Mouse (Mus musculus): ENCODE measurements around the gene Nt5c3. TPM values are rescaled to one million over a fixed set of nuclear protein-coding genes. Genes with fewer than 3 reads are reported as not detected.

The Nt5c3 gene
- total RNA-seq, 1 experiment, result 15.6 TPM

DNA sequence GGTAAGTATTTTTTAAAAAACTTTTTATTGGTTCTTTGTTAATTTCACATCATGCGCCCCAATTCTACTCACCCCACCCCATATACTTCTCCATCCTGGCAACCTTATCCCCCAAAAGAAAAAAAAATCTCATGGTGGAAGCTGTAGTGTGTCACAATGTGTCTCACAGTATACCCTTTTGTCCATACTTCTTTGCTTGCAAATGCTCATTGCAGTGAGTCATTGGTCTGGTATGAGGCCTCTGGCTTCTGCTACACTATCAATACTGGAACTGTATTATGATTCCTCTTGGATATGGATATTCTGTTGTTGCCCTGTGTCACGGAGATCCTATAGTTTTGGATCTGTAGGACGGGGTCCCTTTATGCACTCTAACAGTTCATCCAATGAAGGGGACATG, 74.8 kb downstream of the Nt5c3 start:
- Histone ChIP-seq H3K9me3 (ENCODE audit: control insufficient read depth, insufficient read depth, low read depth, low read length) (no peaks in the 10 kb centered on the region), H3K27ac (ENCODE audit: insufficient read depth, low read depth, low read length, poor library complexity, severe bottlenecking) (no peak overlapping the region), H3K4me3 (ENCODE audit: insufficient read depth in 1 of 2, low read depth in 1 of 2, low read length in 2 of 2, poor library complexity in 1 of 2, severe bottlenecking in 1 of 2) (no peak overlapping the region), H3K36me3 (ENCODE audit: control insufficient read depth, insufficient read depth, low read length, poor library complexity, severe bottlenecking) (peaks cover 9% of the 10 kb centered on the region), H3K9ac (ENCODE audit: insufficient read depth, low read depth, low read length, poor library complexity, severe bottlenecking) (no peak overlapping the region), H3K4me1 (ENCODE audit: control insufficient read depth in 2 of 2, insufficient read depth in 2 of 2, low read length in 2 of 2, poor library complexity in 1 of 2) (no peaks in the 10 kb centered on the region)
- no peak for DNase-seq (ENCODE audit: low read depth, low spot score)
- TF ChIP-seq ZC3H11A (IDR thresholded peaks at IDR 0.05; ENCODE audit: borderline replicate concordance, low read depth, low read length) (no peak), CHD2 (IDR thresholded peaks at IDR 0.05; ENCODE audit: low read depth, low read length) (no peak), MAFK (IDR thresholded peaks at IDR 0.05; ENCODE audit: insufficient read depth, low read depth, low read length) (no peak), HCFC1 (IDR thresholded peaks at IDR 0.05; ENCODE audit: borderline replicate concordance, insufficient read depth, low read length) (no peak), ZNF384 (IDR thresholded peaks at IDR 0.05; ENCODE audit: low read depth, low read length) (no peak)
- in situ Hi-C loops (cut with MboI; ENCODE audit: low sequenced_read_pairs in 2 of 2, unreplicated experiment in 2 of 2), result no loop called here

GRCm38 (mm10) chr6:56844365-56844764, 79.4 kb downstream of the Nt5c3 start:
- DNase-seq (ENCODE audit: low read depth, low spot score), result no peak
- Histone ChIP-seq H3K9me3 (ENCODE audit: control insufficient read depth, insufficient read depth, low read depth, low read length) (no peaks in the 10 kb centered on the region), H3K9ac (ENCODE audit: insufficient read depth, low read depth, low read length, poor library complexity, severe bottlenecking) (no peak overlapping the region), H3K27ac (ENCODE audit: insufficient read depth, low read depth, low read length, poor library complexity, severe bottlenecking) (no peak overlapping the region), H3K36me3 (ENCODE audit: control insufficient read depth, insufficient read depth, low read length, poor library complexity, severe bottlenecking) (peaks cover 4% of the 10 kb centered on the region; the same call in 1 of the 2 replicates), H3K4me1 (ENCODE audit: control insufficient read depth in 2 of 2, insufficient read depth in 2 of 2, low read length in 2 of 2, poor library complexity in 1 of 2) (no peaks in the 10 kb centered on the region), H3K4me3 (ENCODE audit: insufficient read depth in 1 of 2, low read depth in 1 of 2, low read length in 2 of 2, poor library complexity in 1 of 2, severe bottlenecking in 1 of 2) (no peak overlapping the region)
- TF ChIP-seq HCFC1 (IDR thresholded peaks at IDR 0.05; ENCODE audit: borderline replicate concordance, insufficient read depth, low read length) (no peak), CHD2 (IDR thresholded peaks at IDR 0.05; ENCODE audit: low read depth, low read length) (no peak), ZC3H11A (IDR thresholded peaks at IDR 0.05; ENCODE audit: borderline replicate concordance, low read depth, low read length) (no peak), MAFK (IDR thresholded peaks at IDR 0.05; ENCODE audit: insufficient read depth, low read depth, low read length) (no peak), ZNF384 (IDR thresholded peaks at IDR 0.05; ENCODE audit: low read depth, low read length) (no peak)
- in situ Hi-C loops (cut with MboI; ENCODE audit: low sequenced_read_pairs in 2 of 2, unreplicated experiment in 2 of 2), result no loop called here

- no peaks in the 10 kb centered on the region for H3K9me3 ChIP-seq (ENCODE audit: control insufficient read depth, insufficient read depth, low read depth, low read length)
- TF ChIP-seq MAFK (IDR thresholded peaks at IDR 0.05; ENCODE audit: insufficient read depth, low read depth, low read length), result no peak
- TF ChIP-seq ZNF384 (IDR thresholded peaks at IDR 0.05; ENCODE audit: low read depth, low read length), result no peak
- TF ChIP-seq CHD2 (IDR thresholded peaks at IDR 0.05; ENCODE audit: low read depth, low read length), result no peak
- TF ChIP-seq HCFC1 (IDR thresholded peaks at IDR 0.05; ENCODE audit: borderline replicate concordance, insufficient read depth, low read length), result no peak
- TF ChIP-seq ZC3H11A (IDR thresholded peaks at IDR 0.05; ENCODE audit: borderline replicate concordance, low read depth, low read length), result no peak
- H3K27ac ChIP-seq (ENCODE audit: insufficient read depth, low read depth, low read length, poor library complexity, severe bottlenecking), result no peak overlapping the region
- in situ Hi-C loops (cut with MboI; ENCODE audit: low sequenced_read_pairs in 2 of 2, unreplicated experiment in 2 of 2), result no loop called here
- H3K4me3 ChIP-seq (ENCODE audit: insufficient read depth in 1 of 2, low read depth in 1 of 2, low read length in 2 of 2, poor library complexity in 1 of 2, severe bottlenecking in 1 of 2), result no peak overlapping the region
- H3K9ac ChIP-seq (ENCODE audit: insufficient read depth, low read depth, low read length, poor library complexity, severe bottlenecking), result no peak overlapping the region
- H3K36me3 ChIP-seq (ENCODE audit: control insufficient read depth, insufficient read depth, low read length, poor library complexity, severe bottlenecking), result peaks cover 4% of the 10 kb centered on the region; the same call in 1 of the 2 replicates
- no peaks in the 10 kb centered on the region for H3K4me1 ChIP-seq (ENCODE audit: control insufficient read depth in 2 of 2, insufficient read depth in 2 of 2, low read length in 2 of 2, poor library complexity in 1 of 2)
- no peak for DNase-seq (ENCODE audit: low read depth, low spot score)
Measured at GRCm38 (mm10) chr6:56843229-56843628, 80.5 kb downstream of the Nt5c3 start.

DNA sequence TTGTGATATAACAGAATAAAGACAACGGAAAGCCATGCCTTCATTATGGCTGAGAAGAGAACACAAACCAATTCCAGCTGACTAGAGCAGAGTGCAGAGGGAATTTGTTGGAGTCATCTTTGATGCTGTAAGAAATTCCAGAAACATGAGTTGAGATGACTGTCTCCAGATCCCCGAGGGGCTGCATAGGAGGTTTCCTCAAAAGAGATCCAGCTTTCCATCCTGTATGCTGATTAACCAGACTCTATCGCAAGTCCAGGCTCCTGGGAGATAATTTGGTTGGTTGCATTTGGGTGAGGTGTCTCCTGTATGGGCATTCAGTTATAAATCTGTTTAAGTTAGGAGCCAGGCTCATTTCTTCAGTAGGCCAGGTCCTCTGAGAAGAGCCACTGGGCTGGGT, 86.1 kb downstream of the Nt5c3 start:
- Histone ChIP-seq H3K4me1 (ENCODE audit: control insufficient read depth in 2 of 2, insufficient read depth in 2 of 2, low read length in 2 of 2, poor library complexity in 1 of 2) (peaks cover 2 to 5% of the 10 kb centered on the region in 2 experiments; a peak in 1 of 4 replicates), H3K36me3 (ENCODE audit: control insufficient read depth, insufficient read depth, low read length, poor library complexity, severe bottlenecking) (peaks cover 12% of the 10 kb centered on the region; the same call in 1 of the 2 replicates), H3K9ac (ENCODE audit: insufficient read depth, low read depth, low read length, poor library complexity, severe bottlenecking) (peak overlapping the region; percentile 81; the same call in 1 of the 2 replicates), H3K4me3 (ENCODE audit: insufficient read depth in 1 of 2, low read depth in 1 of 2, low read length in 2 of 2, poor library complexity in 1 of 2, severe bottlenecking in 1 of 2) (peak overlapping the region; percentile 66 to 83), H3K27ac (ENCODE audit: insufficient read depth, low read depth, low read length, poor library complexity, severe bottlenecking) (peak overlapping the region; percentile 38; the same call in 1 of the 2 replicates), H3K9me3 (ENCODE audit: control insufficient read depth, insufficient read depth, low read depth, low read length) (no peaks in the 10 kb centered on the region)
- in situ Hi-C loops (cut with MboI; ENCODE audit: low sequenced_read_pairs in 2 of 2, unreplicated experiment in 2 of 2), result no loop called here
- TF ChIP-seq ZNF384 (IDR thresholded peaks at IDR 0.05; ENCODE audit: low read depth, low read length), result no peak
- TF ChIP-seq ZC3H11A (IDR thresholded peaks at IDR 0.05; ENCODE audit: borderline replicate concordance, low read depth, low read length), result no peak
- no peak for DNase-seq (ENCODE audit: low read depth, low spot score)

DNA sequence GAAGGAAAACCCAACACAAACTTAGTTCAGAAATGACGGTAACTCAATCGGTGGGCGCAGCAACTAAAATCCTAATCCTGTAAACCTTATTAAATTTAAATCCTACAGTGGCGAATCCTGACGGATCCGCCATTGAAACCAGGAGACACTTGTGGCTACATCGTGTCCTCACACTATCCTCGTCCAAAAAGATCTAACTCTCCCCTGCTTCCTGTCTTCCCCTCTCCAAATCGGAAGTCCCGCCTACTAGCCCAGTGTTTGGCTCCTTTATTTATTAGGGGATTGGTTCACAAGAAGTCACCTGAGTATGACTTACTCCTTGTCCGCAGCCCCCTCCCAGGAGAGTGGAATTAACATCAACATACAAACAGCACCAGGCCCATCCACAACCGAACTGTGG, 86.6 kb downstream of the Nt5c3 start:
- peaks cover 12% of the 10 kb centered on the region; the same call in 1 of the 2 replicates for H3K36me3 ChIP-seq (ENCODE audit: control insufficient read depth, insufficient read depth, low read length, poor library complexity, severe bottlenecking)
- DNase-seq (ENCODE audit: low read depth, low spot score), result peak; percentile 61

More for the DNA sequence above, 86.6 kb downstream of the Nt5c3 start:
- H3K27ac ChIP-seq (ENCODE audit: insufficient read depth, low read depth, low read length, poor library complexity, severe bottlenecking), result peak overlapping the region; percentile 83
- TF ChIP-seq HCFC1 (IDR thresholded peaks at IDR 0.05; ENCODE audit: borderline replicate concordance, insufficient read depth, low read length) (no peak), CHD2 (IDR thresholded peaks at IDR 0.05; ENCODE audit: low read depth, low read length) (no peak), ZNF384 (IDR thresholded peaks at IDR 0.05; ENCODE audit: low read depth, low read length) (no peak), ZC3H11A (IDR thresholded peaks at IDR 0.05; ENCODE audit: borderline replicate concordance, low read depth, low read length) (no peak), MAFK (IDR thresholded peaks at IDR 0.05; ENCODE audit: insufficient read depth, low read depth, low read length) (no peak)
- H3K9me3 ChIP-seq (ENCODE audit: control insufficient read depth, insufficient read depth, low read depth, low read length), result no peaks in the 10 kb centered on the region
- peak overlapping the region; percentile 83 to 97 for H3K4me3 ChIP-seq (ENCODE audit: insufficient read depth in 1 of 2, low read depth in 1 of 2, low read length in 2 of 2, poor library complexity in 1 of 2, severe bottlenecking in 1 of 2)
- in situ Hi-C loops (cut with MboI; ENCODE audit: low sequenced_read_pairs in 2 of 2, unreplicated experiment in 2 of 2), result no loop called here
- H3K9ac ChIP-seq (ENCODE audit: insufficient read depth, low read depth, low read length, poor library complexity, severe bottlenecking), result peak overlapping the region; percentile 98
- peaks cover 2 to 5% of the 10 kb centered on the region in 2 experiments; a peak in 1 of 4 replicates for H3K4me1 ChIP-seq (ENCODE audit: control insufficient read depth in 2 of 2, insufficient read depth in 2 of 2, low read length in 2 of 2, poor library complexity in 1 of 2)

Data from ES-E14 (cell line).